Mouse (Mus musculus) G1E-ER4 (cell line): ENCODE data around the gene Vmn2r61. TPM values are rescaled to one million over a fixed set of nuclear protein-coding genes. Genes with fewer than 3 reads are reported as not detected.

Experiments
- GATA1 ChIP-seq: IDR thresholded peaks from one replicate; pipeline ENCODE4 v1.8.0; 2012; ENCODE audit warnings: low read length, inconsistent platforms
- polyA plus RNA-seq: library from polyadenylated mRNA; stranded (reverse); fragments of >175 nt; gene quantifications from 2 replicates; pipeline ENCODE4 v1.2.3, GENCODE M21; 2012

Gene Vmn2r61
- polyA plus RNA-seq, result not detected in 2 replicates

DNA sequence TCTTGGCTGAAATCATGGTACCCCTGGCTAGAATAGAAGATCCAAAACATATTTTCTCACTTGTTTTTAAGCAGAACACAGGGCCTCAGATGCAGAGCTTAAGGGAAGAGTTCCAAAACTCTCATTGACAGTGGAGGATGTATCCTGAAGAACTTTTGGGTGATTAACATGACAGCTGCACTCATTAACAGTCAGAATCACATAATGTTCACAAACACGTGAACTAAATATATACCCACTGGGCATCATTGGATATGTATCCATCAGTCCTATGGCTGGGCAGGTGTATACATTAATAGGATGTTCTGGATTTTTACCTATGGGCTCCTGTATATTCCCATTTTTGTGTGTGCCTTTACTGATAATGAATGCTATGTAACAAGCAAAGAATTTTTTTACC, at the start of gene Vmn2r61:
TSS of gene Vmn2r61 (plus strand) at position 301 of the 400 bp plus-strand sequence.
- no peak for TF ChIP-seq GATA1

Other genes starting within 250 kb of the Vmn2r61 start
- not detected in 2 replicates for gene Vmn2r59, start 201.0 kb upstream of the Vmn2r61 start, polyA plus RNA-seq
- gene Vmn2r60, start 152.3 kb upstream of the Vmn2r61 start, polyA plus RNA-seq, result not detected in 2 replicates
- gene 4933421I07Rik, start 188.1 kb downstream of the Vmn2r61 start, polyA plus RNA-seq, result not detected in 2 replicates
- 1.6 and 1.9 TPM in 2 replicates for gene Zfp141, start 245.7 kb downstream of the Vmn2r61 start, polyA plus RNA-seq